In genomic region chr11:98699911-98700310, GRCm38 (mm10) we compare ENCODE assay signal across 8 mouse cellular contexts. TPM values are rescaled to one million over a fixed set of nuclear protein-coding genes. Genes with fewer than 3 reads are reported as not detected.
DNase-seq lines count a peak whose midpoint lies in the region; ATAC-seq and TF ChIP-seq lines count a peak whose summit lies in the region.

No protein-coding gene starts in this region.

- H3K79me2 ChIP-seq in C2C12 (ENCODE audit: control insufficient read depth, insufficient read depth): no peaks in the 10 kb centered on the region

- no peak for TF ChIP-seq POLR2A in olfactory bulb, adult 2 months (IDR thresholded peaks at IDR 0.05; ENCODE audit: insufficient read depth, low read depth, low read length)

- H3K27me3 ChIP-seq in C2C12 (ENCODE audit: control insufficient read depth, insufficient read depth, insufficient read length): no peaks in the 10 kb centered on the region
- H3K27me3 ChIP-seq in kidney, postnatal 0 days (ENCODE audit: insufficient read depth, low read length): no peaks in the 10 kb centered on the region
- no peaks in the 10 kb centered on the region for H3K27me3 ChIP-seq in liver, postnatal 0 days (ENCODE audit: insufficient read depth, low read length)

- no peak overlapping the region for H3K9ac ChIP-seq in kidney, postnatal 0 days (ENCODE audit: low read depth, low read length)
- H3K9ac ChIP-seq in liver, postnatal 0 days (replicated peaks): no peak overlapping the region

- peak; percentile 25; the same call in 1 of the 2 replicates for ATAC-seq in kidney, postnatal 0 days (replicated peaks; ENCODE audit: low FRiP score, low read depth)
- peak; percentile 60 for ATAC-seq in liver, postnatal 0 days

- no peak overlapping the region for H3K27ac ChIP-seq in kidney, postnatal 0 days
- no peak overlapping the region for H3K27ac ChIP-seq in liver, postnatal 0 days (ENCODE audit: low read depth)
- H3K27ac ChIP-seq in olfactory bulb, adult 2 months (ENCODE audit: insufficient read depth, low read depth, low read length): no peak overlapping the region

- no peak for TF ChIP-seq EP300 in liver, postnatal 0 days (IDR thresholded peaks at IDR 0.05; ENCODE audit: low read depth)

- intact Hi-C loops in gastrocnemius, postnatal 36 days (cut with DNase I): loop anchor here (2.0 to 5.0 kb wide), 3 partner anchors 87 to 212 kb away; no protein-coding TSS in a partner anchor

- peak; percentile 78 for DNase-seq in ZHBTc4 (ENCODE audit: low read depth, low spot score)
- DNase-seq in cerebellum, postnatal 4 days (ENCODE audit: low spot score in 2 of 2): peak; percentile 66 to 81
- peak; percentile 66 to 77 for DNase-seq in gastrocnemius, postnatal 36 days
- DNase-seq in kidney, postnatal 0 days (ENCODE audit: low spot score): peak; percentile 86
- peak; percentile 84 for DNase-seq in liver, postnatal 0 days
- peak; percentile 81 for DNase-seq in thymus, postnatal 14 days

- WGBS in kidney, postnatal 0 days: 27% methylated on average over 4 of the region's 4 CpGs
- 34% methylated on average over 4 of the region's 4 CpGs for WGBS in liver, postnatal 0 days (ENCODE audit: insufficient replicate concordance)
- 38% methylated on average over 4 of the region's 4 CpGs for WGBS in olfactory bulb, adult 2 months

- no peak overlapping the region for H3ac ChIP-seq in C2C12 (ENCODE audit: control insufficient read depth, insufficient read length, low read depth)

- H3K4me1 ChIP-seq in kidney, postnatal 0 days (replicated peaks; ENCODE audit: insufficient read depth, low read length): peaks cover 15% of the 10 kb centered on the region
- H3K4me1 ChIP-seq in liver, postnatal 0 days (ENCODE audit: insufficient read depth): no peaks in the 10 kb centered on the region; the same call in 1 of the 2 replicates
- H3K4me1 ChIP-seq in olfactory bulb, adult 2 months (ENCODE audit: control insufficient read depth, insufficient read depth, low read length): no peaks in the 10 kb centered on the region

- no peak overlapping the region for H3K4me2 ChIP-seq in kidney, postnatal 0 days (ENCODE audit: low read length)
- no peak overlapping the region for H3K4me2 ChIP-seq in liver, postnatal 0 days (ENCODE audit: low read depth, low read length)

- no peaks in the 10 kb centered on the region for H3K79me3 ChIP-seq in C2C12 (ENCODE audit: low read depth)

- no peak overlapping the region for H3K4me3 ChIP-seq in C2C12 (ENCODE audit: insufficient read depth, poor library complexity, severe bottlenecking)
- no peak overlapping the region for H3K4me3 ChIP-seq in kidney, postnatal 0 days (replicated peaks; ENCODE audit: low read depth, low read length)
- H3K4me3 ChIP-seq in liver, postnatal 0 days (ENCODE audit: low read depth, low read length): no peak overlapping the region
- no peak overlapping the region for H3K4me3 ChIP-seq in olfactory bulb, adult 2 months (ENCODE audit: insufficient read depth, low read depth, low read length)

- H3K9me3 ChIP-seq in kidney, postnatal 0 days (replicated peaks; ENCODE audit: low read length): no peaks in the 10 kb centered on the region
- no peaks in the 10 kb centered on the region for H3K9me3 ChIP-seq in liver, postnatal 0 days (ENCODE audit: low read length)

- H3K36me3 ChIP-seq in C2C12 (ENCODE audit: control insufficient read depth, insufficient read depth): peaks cover 21% of the 10 kb centered on the region
- peaks cover 14% of the 10 kb centered on the region; the same call in 1 of the 2 replicates for H3K36me3 ChIP-seq in kidney, postnatal 0 days (ENCODE audit: insufficient read depth, low read length)
- peaks cover 15% of the 10 kb centered on the region for H3K36me3 ChIP-seq in liver, postnatal 0 days (replicated peaks; ENCODE audit: insufficient read depth, low read length)

- peak; percentile 70 for TF ChIP-seq CTCF in C2C12 (IDR thresholded peaks at IDR 0.05; ENCODE audit: control insufficient read depth, insufficient read depth, insufficient read length)
- TF ChIP-seq CTCF in kidney, postnatal 0 days (IDR thresholded peaks at IDR 0.05; ENCODE audit: low read depth): peak; percentile 91
- TF ChIP-seq CTCF in liver, postnatal 0 days (IDR thresholded peaks at IDR 0.05; ENCODE audit: low read depth): peak; percentile 95
- 0 out of 2 replicates have a peak, but pooled peaks have one; percentile 16 for TF ChIP-seq CTCF in olfactory bulb, adult 2 months (IDR thresholded peaks at IDR 0.05; ENCODE audit: insufficient read depth, low read depth, low read length)

TF ChIP-seq in C2C12, 6 proteins besides CTCF, POLR2A, EP300 and RAD21:
- TF ChIP-seq CEBPB (IDR thresholded peaks at IDR 0.05; ENCODE audit: low read depth) (no peak), MAX (IDR thresholded peaks at IDR 0.05) (no peak), MYOG (IDR thresholded peaks at IDR 0.05; ENCODE audit: control insufficient read depth, extremely low read depth, insufficient read length) (no peak), USF1 (IDR thresholded peaks at IDR 0.05; ENCODE audit: low read depth) (no peak), MYOD1 (IDR thresholded peaks at IDR 0.05; ENCODE audit: control insufficient read depth, insufficient read length, low read depth) (no peak), FOSL1 (IDR thresholded peaks at IDR 0.05; ENCODE audit: insufficient read depth, low read length, poor library complexity, severe bottlenecking) (no peak)

RNA-seq across cellular contexts. Expression of gene Csf3, which starts 1.2 kb away (rescaled TPM):
- polyA plus RNA-seq in C2C12 (2012; fragmentation: generic; extraction: Trizol): not detected
- total RNA-seq in gastrocnemius, postnatal 36 days (2021): not detected
- 0.13 and 0.19 TPM in 2 replicates for polyA plus RNA-seq in kidney, postnatal 0 days (2015; fragmentation: Nextera tagmentation; extraction: Ambion mirVana)
- not detected in 2 replicates for polyA plus RNA-seq in liver, postnatal 0 days (2015; fragmentation: Nextera tagmentation; extraction: Ambion mirVana)
- polyA plus RNA-seq in olfactory bulb, adult 2 months (2012; ENCODE audit: insufficient read depth, insufficient read length, low replicate concordance, missing spikeins): not detected in 2 replicates

RNA-seq across cellular contexts. Expression of gene Psmd3, which starts 17.6 kb away (rescaled TPM):
- 244 TPM for polyA plus RNA-seq in C2C12 (2012; fragmentation: generic; extraction: Trizol)
- total RNA-seq in gastrocnemius, postnatal 36 days (2021): 10 to 100 TPM; 88.1 to 91.9 TPM
- polyA plus RNA-seq in kidney, postnatal 0 days (2015; fragmentation: Nextera tagmentation; extraction: Ambion mirVana): 234 and 259 TPM in 2 replicates
- polyA plus RNA-seq in liver, postnatal 0 days (2015; fragmentation: Nextera tagmentation; extraction: Ambion mirVana): 67.5 and 71.0 TPM in 2 replicates
- polyA plus RNA-seq in olfactory bulb, adult 2 months (2012; ENCODE audit: insufficient read depth, insufficient read length, low replicate concordance, missing spikeins): not detected in 2 replicates

RNA-seq across cellular contexts. Expression of gene Med24, which starts 29.3 kb away (rescaled TPM):
- 33.1 TPM for polyA plus RNA-seq in C2C12 (2012; fragmentation: generic; extraction: Trizol)
- total RNA-seq in gastrocnemius, postnatal 36 days (2021): 10 to 100 TPM; 41.4 to 41.9 TPM
- polyA plus RNA-seq in kidney, postnatal 0 days (2015; fragmentation: Nextera tagmentation; extraction: Ambion mirVana): 38.3 and 41.2 TPM in 2 replicates
- 10.5 and 10.9 TPM in 2 replicates for polyA plus RNA-seq in liver, postnatal 0 days (2015; fragmentation: Nextera tagmentation; extraction: Ambion mirVana)
- polyA plus RNA-seq in olfactory bulb, adult 2 months (2012; ENCODE audit: insufficient read depth, insufficient read length, low replicate concordance, missing spikeins): not detected in 2 replicates

RNA-seq across cellular contexts. Expression of gene Gsdma, which starts 35.8 kb away (rescaled TPM):
- not detected for polyA plus RNA-seq in C2C12 (2012; fragmentation: generic; extraction: Trizol)
- total RNA-seq in gastrocnemius, postnatal 36 days (2021): under 1 TPM; 0.31 to 0.76 TPM
- 0.21 TPM in 1 of 2 replicates, not detected in the other for polyA plus RNA-seq in kidney, postnatal 0 days (2015; fragmentation: Nextera tagmentation; extraction: Ambion mirVana)
- not detected in 2 replicates for polyA plus RNA-seq in liver, postnatal 0 days (2015; fragmentation: Nextera tagmentation; extraction: Ambion mirVana)
- not detected in 2 replicates for polyA plus RNA-seq in olfactory bulb, adult 2 months (2012; ENCODE audit: insufficient read depth, insufficient read length, low replicate concordance, missing spikeins)

RNA-seq across cellular contexts. Expression of gene Thra, which starts 40.5 kb away (rescaled TPM):
- polyA plus RNA-seq in C2C12 (2012; fragmentation: generic; extraction: Trizol): 28.1 TPM
- total RNA-seq in gastrocnemius, postnatal 36 days (2021): 10 to 100 TPM; 72.6 to 75.7 TPM
- 26.1 TPM in 2 replicates for polyA plus RNA-seq in kidney, postnatal 0 days (2015; fragmentation: Nextera tagmentation; extraction: Ambion mirVana)
- polyA plus RNA-seq in liver, postnatal 0 days (2015; fragmentation: Nextera tagmentation; extraction: Ambion mirVana): 5.1 and 6.1 TPM in 2 replicates
- 251 and 495 TPM in 2 replicates for polyA plus RNA-seq in olfactory bulb, adult 2 months (2012; ENCODE audit: insufficient read depth, insufficient read length, low replicate concordance, missing spikeins)

Comparison
In these comparisons a context has a peak if more than half of its experiments do, and no peak if none do; other contexts are left out.
1. CTCF ChIP-seq: peak in every context shown above with its lines; median percentile 95 in liver, postnatal 0 days; 91 in kidney, postnatal 0 days; 70 in C2C12; 16 in olfactory bulb, adult 2 months.
2. RNA of gene Psmd3, which starts 17.6 kb away (polyA plus RNA-seq): 244 TPM in C2C12 (single experiment), 234 to 259 TPM in kidney, postnatal 0 days and 67.5 to 71.0 TPM in liver, postnatal 0 days; not detected in olfactory bulb, adult 2 months; every median in the first group is over 10 times any median in the second.
3. Peak in every context shown above with its lines, with median percentiles within 50 percentile points of each other: DNase-seq.